Mouse (Mus musculus): ENCODE results near the gene Usf1. TPM values are rescaled to one million over a fixed set of nuclear protein-coding genes. Genes with fewer than 3 reads are reported as not detected.

Usf1 gene
- total and polyA plus RNA-seq, 3 experiments = 37.4 to 73.7 (median 54.9) TPM

DNA sequence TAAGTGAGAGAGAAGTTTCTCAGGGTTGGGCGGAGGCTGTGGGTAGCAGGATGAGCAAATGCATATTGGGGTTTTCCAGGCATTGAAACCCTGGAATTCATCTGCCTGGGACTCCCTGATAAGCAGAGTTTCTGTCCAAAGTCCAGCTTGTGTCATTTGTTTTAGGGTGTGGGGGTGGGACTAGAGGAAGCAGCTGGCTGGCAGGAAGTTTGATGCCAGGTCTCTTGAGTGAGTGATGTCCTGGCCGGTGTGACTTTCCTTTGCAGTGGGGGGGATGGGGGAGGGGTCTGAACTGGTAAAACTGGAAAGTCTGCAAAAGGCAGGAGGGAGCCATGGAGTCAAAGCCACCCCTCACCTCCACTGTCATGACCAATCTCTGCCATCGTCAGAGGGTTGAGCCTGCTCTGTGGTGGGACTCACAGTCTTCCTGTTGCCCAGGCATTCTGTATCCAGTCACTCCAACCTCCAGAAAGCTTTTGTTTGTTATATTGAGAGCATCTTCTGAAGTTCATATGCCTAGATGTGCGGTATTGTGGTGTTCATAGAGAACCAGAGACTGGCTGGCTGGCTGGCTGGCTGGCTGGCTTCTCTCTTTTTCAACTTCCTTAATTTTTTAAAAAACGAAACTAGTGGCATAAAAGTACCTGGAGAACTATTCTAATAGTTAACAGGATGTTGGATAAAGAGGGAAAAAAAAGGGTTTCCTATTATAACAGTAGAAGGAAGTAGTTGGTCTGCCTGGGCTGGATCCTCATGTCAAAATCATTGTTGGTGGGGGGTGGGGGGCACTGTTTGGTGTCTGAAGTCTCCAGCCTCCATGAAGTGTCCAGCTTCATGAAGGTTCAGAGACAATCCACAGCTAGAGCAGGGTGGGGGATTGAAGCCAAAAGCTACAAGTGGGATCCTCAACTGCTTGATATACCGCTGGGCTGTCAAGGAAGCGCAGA, 30.6 kb downstream of the Usf1 start:
- H3K27ac ChIP-seq (ENCODE audit: insufficient read depth, low read depth) = no peak overlapping the region
- no peaks in the 10 kb centered on the region for H3K79me2 ChIP-seq (replicated peaks; ENCODE audit: control insufficient read depth, extremely low read depth, insufficient read depth, poor library complexity, severe bottlenecking)
- dilution Hi-C loops (cut with MboI; ENCODE audit: extremely low pct_ligation_motif_present, extremely low pct_unique_long_range_greater_than_20kb, low sequenced_read_pairs) = no loop called here
- peaks cover 10% of the 10 kb centered on the region for H3K9me3 ChIP-seq (replicated peaks; ENCODE audit: low read length)
- no peak overlapping the region; the same call in 1 of the 2 replicates for H3K4me2 ChIP-seq (ENCODE audit: insufficient read depth, low read depth, poor library complexity, severe bottlenecking)
- no peak overlapping the region for H3K9ac ChIP-seq (ENCODE audit: insufficient read depth, low read depth)
- TF ChIP-seq MYC (IDR thresholded peaks at IDR 0.05; ENCODE audit: low read depth, low read length) (no peak), JUND (conservative IDR thresholded peaks at IDR 0.05; ENCODE audit: low read depth, low read length) (no peak), POLR2AphosphoS2 (IDR thresholded peaks at IDR 0.05; ENCODE audit: low read depth, low read length) (no peak), ZMIZ1 (IDR thresholded peaks at IDR 0.05; ENCODE audit: low read depth, low read length) (no peak), MAZ (IDR thresholded peaks at IDR 0.05; ENCODE audit: low read depth, low read length) (no peak), GABPA (IDR thresholded peaks at IDR 0.05; ENCODE audit: insufficient replicate concordance, low read depth, low read length) (no peak)
- H3K4me1 ChIP-seq (ENCODE audit: control insufficient read depth in 1 of 2, insufficient read depth in 2 of 2) = peaks cover 8 to 43% of the 10 kb centered on the region in 2 experiments; a peak in 3 of 4 replicates
- no peak overlapping the region for H3K4me3 ChIP-seq (replicated peaks in 1 of 3; ENCODE audit: low read depth in 2 of 3, low read length in 2 of 3, poor library complexity in 1 of 3)
- peaks cover 18% of the 10 kb centered on the region for H3K27me3 ChIP-seq (replicated peaks)
- no peak for DNase-seq (ENCODE audit: extremely low read depth)
- in situ Hi-C loops (cut with MboI; ENCODE audit: low pct_ligation_motif_present, low pct_unique_long_range_greater_than_20kb, low sequenced_read_pairs) = no loop called here
- H3K36me3 ChIP-seq (replicated peaks in 1 of 2; ENCODE audit: control insufficient read depth in 1 of 2, insufficient read depth in 1 of 2, low read length in 1 of 2) = no peaks in the 10 kb centered on the region

DNA sequence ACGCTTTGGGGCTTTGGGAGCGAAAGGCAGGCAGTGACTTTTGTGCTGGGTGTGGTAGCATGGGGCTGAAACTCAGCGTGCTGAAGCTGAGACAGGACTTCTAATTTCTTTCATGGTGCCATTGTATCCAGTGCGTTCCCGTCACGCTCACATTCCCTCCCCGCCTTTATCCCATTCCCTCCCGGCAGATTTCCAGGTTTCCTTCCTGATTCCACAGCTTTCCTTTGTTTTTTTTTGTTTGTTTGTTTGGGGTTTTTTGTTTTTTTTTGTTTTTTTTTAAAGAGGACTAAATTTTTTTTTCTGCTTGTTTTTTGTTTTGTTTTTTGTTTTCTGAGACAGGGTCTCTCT, 31.3 kb downstream of the Usf1 start:
- no peak for DNase-seq (ENCODE audit: extremely low read depth)
- dilution Hi-C loops (cut with MboI; ENCODE audit: extremely low pct_ligation_motif_present, extremely low pct_unique_long_range_greater_than_20kb, low sequenced_read_pairs) (no loop called here), in situ Hi-C loops (cut with MboI; ENCODE audit: low pct_ligation_motif_present, low pct_unique_long_range_greater_than_20kb, low sequenced_read_pairs) (no loop called here)
- Histone ChIP-seq H3K36me3 (replicated peaks in 1 of 2; ENCODE audit: control insufficient read depth in 1 of 2, insufficient read depth in 1 of 2, low read length in 1 of 2) (no peaks in the 10 kb centered on the region), H3K4me2 (ENCODE audit: insufficient read depth, low read depth, poor library complexity, severe bottlenecking) (no peak overlapping the region), H3K79me2 (replicated peaks; ENCODE audit: control insufficient read depth, extremely low read depth, insufficient read depth, poor library complexity, severe bottlenecking) (no peaks in the 10 kb centered on the region), H3K9me3 (replicated peaks; ENCODE audit: low read length) (peaks cover 10% of the 10 kb centered on the region), H3K4me3 (replicated peaks in 1 of 3; ENCODE audit: low read depth in 2 of 3, low read length in 2 of 3, poor library complexity in 1 of 3) (no peak overlapping the region), H3K27me3 (replicated peaks) (peaks cover 15% of the 10 kb centered on the region), H3K4me1 (ENCODE audit: control insufficient read depth in 1 of 2, insufficient read depth in 2 of 2) (peaks cover 8 to 39% of the 10 kb centered on the region in 2 experiments; a peak in 3 of 4 replicates), H3K9ac (ENCODE audit: insufficient read depth, low read depth) (no peak overlapping the region), H3K27ac (ENCODE audit: insufficient read depth, low read depth) (no peak overlapping the region)
- no peak for TF ChIP-seq CTCF (conservative IDR thresholded peaks at IDR 0.05 in 1 of 2, IDR thresholded peaks at IDR 0.05 in 1 of 2; ENCODE audit: low read depth in 2 of 2, low read length in 2 of 2)
- no peak for TF ChIP-seq MYC (IDR thresholded peaks at IDR 0.05; ENCODE audit: low read depth, low read length)
- TF ChIP-seq SMC3 (IDR thresholded peaks at IDR 0.05; ENCODE audit: low read depth, low read length) = no peak
- no peak for TF ChIP-seq SIN3A (IDR thresholded peaks at IDR 0.05; ENCODE audit: low read length)
- TF ChIP-seq HCFC1 (IDR thresholded peaks at IDR 0.05; ENCODE audit: low read depth, low read length) = no peak
- TF ChIP-seq IRF4 (IDR thresholded peaks at IDR 0.05; ENCODE audit: low read depth, low read length) = no peak
- TF ChIP-seq CHD2 (IDR thresholded peaks at IDR 0.05; ENCODE audit: low read length) = no peak
- TF ChIP-seq CHD1 (IDR thresholded peaks at IDR 0.05; ENCODE audit: low read depth, low read length) = no peak
- TF ChIP-seq EP300 (IDR thresholded peaks at IDR 0.05; ENCODE audit: low read length) = no peak
- TF ChIP-seq USF1 (IDR thresholded peaks at IDR 0.05; ENCODE audit: low read depth, low read length) = no peak
- no peak for TF ChIP-seq JUN (IDR thresholded peaks at IDR 0.05; ENCODE audit: insufficient read depth, low read depth, low read length)
- TF ChIP-seq ZKSCAN1 (IDR thresholded peaks at IDR 0.05; ENCODE audit: borderline replicate concordance, low read depth, low read length) = no peak
- TF ChIP-seq KAT2A (IDR thresholded peaks at IDR 0.05; ENCODE audit: insufficient replicate concordance, low read length) = no peak
- no peak for TF ChIP-seq MEF2A (IDR thresholded peaks at IDR 0.05; ENCODE audit: borderline replicate concordance, low read depth, low read length)
- TF ChIP-seq ZNF384 (IDR thresholded peaks at IDR 0.05; ENCODE audit: low read depth, low read length) = no peak
- no peak for TF ChIP-seq MXI1 (IDR thresholded peaks at IDR 0.05; ENCODE audit: low read depth, low read length)
- TF ChIP-seq GABPA (IDR thresholded peaks at IDR 0.05; ENCODE audit: insufficient replicate concordance, low read depth, low read length) = no peak
